Mouse (Mus musculus) kidney, adult 2 months (tissue): ENCODE measurements at regions not wholly inside any gene's neighbourhood (a gene's known extent, or its start where the extent isn't known, plus 50 kb on each side); places are given as distances from the start of the nearest gene placed in this dataset.
A peak's percentile ranks its signal among the peaks of the same experiment; 100 is the strongest.

ENCODE experiments used
- DNase-seq: peaks from one replicate; pipeline ENCODE4 v3.0.0; 2021
- H3K27ac ChIP-seq: fragments of 200-500 bp; 2 replicates; pipeline ENCODE4 v1.5.1; 2012; ENCODE audit warnings: low read depth, low read length, control low read depth, inconsistent platforms; ENCODE audit not compliant: insufficient read depth
- H3K27me3 ChIP-seq: fragments of 200-500 bp; replicated peaks from 2 replicates; pipeline ENCODE4 v1.6.1; 2012; ENCODE audit warnings: mild to moderate bottlenecking, moderate library complexity, low read length, inconsistent platforms; ENCODE audit not compliant: control insufficient read depth, insufficient read depth
- H3K36me3 ChIP-seq: fragments of 200-500 bp; 2 replicates; pipeline ENCODE4 v1.6.1; 2012; ENCODE audit warnings: mild to moderate bottlenecking, moderate library complexity, low read length, inconsistent platforms; ENCODE audit not compliant: control insufficient read depth, insufficient read depth
- H3K4me1 ChIP-seq: fragments of 200-500 bp; 2 replicates; pipeline ENCODE4 v1.6.1; 2011; ENCODE audit warnings: low read length; ENCODE audit not compliant: control insufficient read depth, insufficient read depth
- H3K4me3 ChIP-seq: fragments of 200-500 bp; 2 replicates; pipeline ENCODE4 v1.5.1; 2011; ENCODE audit warnings: mild to moderate bottlenecking, low read depth, low read length, control low read depth; ENCODE audit not compliant: insufficient read depth
- CTCF ChIP-seq: fragments of 200-500 bp; conservative IDR thresholded peaks from 2 replicates; pipeline ENCODE4 v1.5.1; 2011; ENCODE audit warnings: low read depth, mild to moderate bottlenecking, control low read depth, low read length, moderate library complexity, mixed read lengths; ENCODE audit not compliant: insufficient read depth, insufficient read length
- POLR2A ChIP-seq: fragments of 200-500 bp; IDR thresholded peaks from one replicate; pipeline ENCODE4 v1.6.1; 2011; ENCODE audit warnings: low read depth, low read length, control low read depth
- WGBS: fragments of 180-500 bp; shearing (Covaris S2); methylation state at CpG from one replicate; pipeline ENCODE4 v1.1.7; 2018; 5-methylcytosine and 5-hydroxymethylcytosine counted together

DNA sequence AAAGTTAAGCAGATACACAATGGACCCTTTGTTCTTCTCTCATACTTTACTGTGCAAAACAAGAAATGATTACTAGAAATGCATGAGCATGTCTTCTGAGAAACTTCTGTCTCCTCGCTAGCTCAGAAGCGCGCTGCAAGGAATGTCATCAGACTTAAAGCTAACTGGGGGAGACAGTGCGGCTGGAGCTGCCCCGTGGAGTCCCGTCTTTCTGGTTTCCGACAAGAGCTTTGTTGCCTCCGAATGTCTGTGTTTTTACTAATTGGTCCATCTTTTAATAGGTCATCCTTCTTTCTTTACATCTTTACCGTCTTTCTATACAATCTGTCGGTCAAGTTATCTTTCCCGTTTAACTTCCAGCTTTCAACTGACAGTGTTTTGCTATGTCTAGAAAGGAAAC lies 140.0 kb downstream of the Mycn start:
- H3K4me3 ChIP-seq = no peak overlapping the region
- no peak overlapping the region for H3K27ac ChIP-seq
- H3K27me3 ChIP-seq = no peaks in the 10 kb centered on the region
- 91% methylated on average over 11 of the region's 11 CpGs for WGBS
- TF ChIP-seq POLR2A (no peak), CTCF (no peak)
- no peaks in the 10 kb centered on the region for H3K36me3 ChIP-seq
- DNase-seq = no peak
- 0 out of 2 replicates have a peak, but pooled peaks cover 2% of the 10 kb centered on the region for H3K4me1 ChIP-seq

DNA sequence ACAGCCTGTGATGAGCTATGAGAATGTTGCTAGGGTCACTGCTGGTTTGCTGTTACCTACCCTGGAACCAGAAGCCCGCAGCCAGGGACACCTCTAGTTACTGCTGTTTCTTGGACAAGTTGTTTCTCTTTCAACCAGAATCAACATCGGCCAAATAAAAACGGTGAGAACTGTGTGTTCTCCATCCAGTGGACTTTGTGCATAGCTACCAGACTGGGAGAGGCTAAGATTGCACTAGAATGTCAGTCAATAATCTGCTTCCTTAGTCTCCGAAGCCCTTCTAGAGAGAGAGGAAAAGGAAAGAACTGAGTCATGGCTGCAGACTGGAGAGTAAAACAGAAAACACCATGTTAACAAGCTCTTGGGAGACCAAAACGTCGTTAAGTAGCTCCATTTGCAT lies 141.6 kb downstream of the Mycn start:
- TF ChIP-seq CTCF = no peak
- no peak for TF ChIP-seq POLR2A
- no peak overlapping the region for H3K27ac ChIP-seq
- 87% methylated on average over 6 of the region's 6 CpGs for WGBS
- H3K4me3 ChIP-seq = no peak overlapping the region
- no peaks in the 10 kb centered on the region for H3K36me3 ChIP-seq
- H3K27me3 ChIP-seq = no peaks in the 10 kb centered on the region
- 0 out of 2 replicates have a peak, but pooled peaks cover 2% of the 10 kb centered on the region for H3K4me1 ChIP-seq
- DNase-seq = no peak

DNA sequence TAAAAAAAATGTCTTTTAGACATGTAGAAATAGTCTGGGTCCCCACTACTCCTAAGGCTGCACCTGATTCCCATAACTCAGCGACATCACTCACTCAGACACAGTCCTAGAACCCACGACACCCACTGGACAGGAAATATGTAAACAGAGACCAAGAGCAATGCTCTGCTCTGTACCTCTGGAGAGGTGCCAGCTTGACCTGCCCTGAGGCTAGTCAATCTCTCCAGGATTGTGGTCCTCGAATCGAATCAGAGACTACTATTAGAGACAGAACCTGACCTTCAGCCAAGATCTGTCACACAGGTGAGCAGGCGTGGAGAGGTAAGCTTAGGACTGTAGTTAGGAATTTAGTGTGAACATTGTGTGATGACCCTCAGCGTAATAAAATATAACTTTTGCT lies 152.7 kb downstream of the Mycn start:
- H3K4me3 ChIP-seq = no peak overlapping the region
- 72% methylated on average over 6 of the region's 6 CpGs for WGBS
- no peaks in the 10 kb centered on the region for H3K4me1 ChIP-seq
- no peaks in the 10 kb centered on the region for H3K27me3 ChIP-seq
- TF ChIP-seq CTCF (no peak), POLR2A (no peak)
- no peak overlapping the region for H3K27ac ChIP-seq
- DNase-seq = peak; percentile 10
- H3K36me3 ChIP-seq = no peaks in the 10 kb centered on the region

DNA sequence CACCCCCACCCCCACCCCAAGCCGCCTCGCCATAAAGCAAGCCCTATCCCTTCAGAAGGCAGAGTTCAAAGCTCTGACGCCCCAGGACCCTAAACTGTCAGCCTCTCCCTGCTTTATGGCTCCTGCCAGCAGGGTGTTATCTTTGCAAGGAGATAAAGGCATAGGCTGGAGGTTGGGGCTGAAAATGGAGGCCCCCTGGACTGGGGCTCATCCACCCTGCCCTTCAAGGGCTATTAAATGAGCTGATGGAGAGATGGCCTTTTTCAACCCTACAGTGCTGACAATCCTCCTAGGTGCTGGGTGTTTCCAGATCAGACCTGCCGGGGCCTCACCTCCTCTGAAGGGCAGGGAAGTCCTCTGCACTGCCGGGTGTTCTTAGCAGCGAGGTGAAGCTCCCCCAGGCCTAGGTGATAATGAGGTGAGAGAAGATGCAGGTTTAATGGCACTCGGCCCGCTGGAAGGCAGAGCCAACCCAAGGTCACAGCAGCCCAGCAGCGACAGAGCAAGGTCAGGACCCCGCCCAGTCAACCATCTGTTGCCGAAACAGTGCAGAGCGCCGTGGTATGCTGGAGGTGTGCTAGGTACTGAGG lies 153.4 kb downstream of the Mycn start:
- H3K4me3 ChIP-seq = no peak overlapping the region

DNA sequence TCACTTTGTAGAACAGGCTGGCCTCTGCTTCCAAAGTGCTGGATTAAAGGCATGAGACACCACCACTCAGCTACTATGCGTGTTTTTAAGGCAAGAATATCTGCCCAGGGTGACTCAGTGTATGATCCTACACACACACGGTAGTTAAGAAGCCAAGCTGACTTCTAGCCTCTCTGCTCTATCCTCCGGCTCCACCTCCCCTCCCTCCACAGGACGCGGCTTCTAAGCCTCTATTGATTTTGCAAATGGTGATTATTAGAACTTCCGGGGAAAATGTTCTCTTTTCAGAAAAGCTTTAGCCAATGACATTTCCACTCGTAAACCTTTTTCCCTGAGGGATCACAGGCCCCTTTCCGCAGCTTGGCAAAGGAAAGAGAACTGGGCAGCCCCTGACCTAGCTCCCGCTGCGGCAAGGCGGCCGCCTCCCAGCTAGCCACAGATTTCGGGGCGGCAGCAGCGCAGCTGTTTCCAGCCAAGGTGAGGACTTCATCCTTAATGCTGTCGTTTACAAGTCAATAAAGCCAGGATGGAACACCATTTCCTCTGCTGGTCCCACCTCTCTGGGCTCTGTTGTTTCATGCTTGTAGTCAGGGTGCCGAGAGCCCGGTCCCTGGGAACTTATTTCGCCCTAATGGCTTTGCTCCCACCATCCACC lies 154.0 kb downstream of the Mycn start:
- H3K4me3 ChIP-seq = no peak overlapping the region
- no peaks in the 10 kb centered on the region for H3K4me1 ChIP-seq
- WGBS = 56% methylated on average over 19 of the region's 19 CpGs
- DNase-seq = no peak
- TF ChIP-seq POLR2A (no peak), CTCF (no peak)
- H3K36me3 ChIP-seq = no peaks in the 10 kb centered on the region
- H3K27ac ChIP-seq = no peak overlapping the region
- H3K27me3 ChIP-seq = no peaks in the 10 kb centered on the region

More for the DNA sequence above, 153.4 kb downstream of the Mycn start:
- DNase-seq = no peak
- no peaks in the 10 kb centered on the region for H3K4me1 ChIP-seq
- 56% methylated on average over 13 of the region's 13 CpGs for WGBS
- no peak for TF ChIP-seq POLR2A
- no peak for TF ChIP-seq CTCF
- no peaks in the 10 kb centered on the region for H3K36me3 ChIP-seq
- H3K27me3 ChIP-seq = no peaks in the 10 kb centered on the region
- H3K27ac ChIP-seq = no peak overlapping the region

DNA sequence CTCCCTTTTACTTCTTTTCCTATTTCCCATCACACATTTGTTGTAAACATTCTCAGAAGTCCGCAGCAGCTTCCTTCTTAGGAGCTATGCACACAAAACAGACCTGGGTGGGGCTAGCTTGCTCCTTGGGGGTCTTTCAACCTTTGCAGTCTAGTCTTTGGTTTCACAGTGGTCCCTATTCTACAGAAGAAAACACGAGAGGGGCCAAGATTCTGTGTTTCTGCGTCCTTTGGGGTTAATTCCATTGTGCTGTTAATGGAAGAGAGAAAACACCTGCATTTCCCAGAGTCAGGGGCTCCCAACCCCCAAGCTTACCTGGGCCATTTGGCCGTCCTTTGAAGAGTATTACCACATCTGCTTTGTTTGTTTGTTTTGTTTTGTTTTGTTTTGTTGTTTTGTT lies 154.6 kb downstream of the Mycn start:
- no peaks in the 10 kb centered on the region for H3K4me1 ChIP-seq
- DNase-seq = no peak
- WGBS = 83% methylated on average over 4 of the region's 4 CpGs
- H3K4me3 ChIP-seq = no peak overlapping the region
- no peaks in the 10 kb centered on the region for H3K36me3 ChIP-seq
- no peaks in the 10 kb centered on the region for H3K27me3 ChIP-seq
- TF ChIP-seq CTCF = no peak
- TF ChIP-seq POLR2A = no peak
- H3K27ac ChIP-seq = no peak overlapping the region

DNA sequence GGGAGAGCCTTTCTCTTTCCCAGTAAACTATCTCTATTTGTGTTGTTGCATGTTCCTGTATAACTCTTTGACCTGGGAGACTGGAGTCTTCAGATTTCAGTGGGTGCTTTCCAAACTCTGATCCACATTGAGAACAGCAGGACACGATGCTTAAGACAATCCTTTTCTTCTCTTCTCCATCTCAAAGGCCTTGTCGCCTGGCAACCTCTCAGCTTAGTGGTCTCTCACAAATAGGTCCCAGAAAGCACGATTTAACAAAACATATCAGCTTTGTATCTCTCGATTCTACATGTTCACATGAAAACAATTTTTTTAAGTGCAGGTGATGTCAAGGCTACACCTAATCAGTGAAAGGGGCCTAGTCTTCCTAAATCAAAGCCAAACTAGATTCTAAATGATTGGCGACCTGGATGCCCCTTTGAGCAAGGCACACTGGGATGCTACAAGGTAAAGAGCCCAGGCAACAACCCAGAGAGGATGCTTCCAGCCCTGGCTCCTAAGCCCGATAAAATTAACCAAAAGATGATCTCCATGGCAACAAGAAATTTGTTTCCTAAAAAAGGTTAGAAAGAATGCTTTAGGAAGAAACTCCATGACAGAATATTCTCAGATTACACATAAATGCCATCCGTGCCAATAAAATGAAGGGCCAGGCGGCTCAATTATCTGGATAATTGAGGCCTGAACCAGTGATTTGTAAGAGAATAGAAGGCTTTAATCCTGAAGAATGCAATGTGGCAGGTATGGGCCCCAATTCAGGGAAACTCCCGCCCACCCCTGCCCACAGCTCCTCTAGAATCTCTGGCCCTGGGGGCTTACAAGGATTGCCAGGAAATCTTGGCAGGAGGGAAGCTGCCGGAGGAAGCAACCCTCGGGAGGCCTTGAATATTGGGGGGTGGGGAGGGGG lies 157.8 kb downstream of the Mycn start:
- H3K27me3 ChIP-seq = no peaks in the 10 kb centered on the region

More for the DNA sequence above, 157.8 kb downstream of the Mycn start:
- no peaks in the 10 kb centered on the region for H3K4me1 ChIP-seq
- WGBS = 74% methylated on average over 11 of the region's 11 CpGs
- H3K27ac ChIP-seq = no peak overlapping the region
- H3K4me3 ChIP-seq = no peak overlapping the region
- TF ChIP-seq POLR2A = no peak
- no peak for TF ChIP-seq CTCF
- no peak for DNase-seq
- H3K36me3 ChIP-seq = no peaks in the 10 kb centered on the region
